Mouse (Mus musculus): ENCODE results near the gene Klhl8. TPM values are rescaled to one million over a fixed set of nuclear protein-coding genes. Genes with fewer than 3 reads are reported as not detected.

Klhl8 gene
- 1 to 10 TPM; 5.1 to 9.0 TPM for polyA plus RNA-seq (2017; shearing (Covaris generic))

DNA sequence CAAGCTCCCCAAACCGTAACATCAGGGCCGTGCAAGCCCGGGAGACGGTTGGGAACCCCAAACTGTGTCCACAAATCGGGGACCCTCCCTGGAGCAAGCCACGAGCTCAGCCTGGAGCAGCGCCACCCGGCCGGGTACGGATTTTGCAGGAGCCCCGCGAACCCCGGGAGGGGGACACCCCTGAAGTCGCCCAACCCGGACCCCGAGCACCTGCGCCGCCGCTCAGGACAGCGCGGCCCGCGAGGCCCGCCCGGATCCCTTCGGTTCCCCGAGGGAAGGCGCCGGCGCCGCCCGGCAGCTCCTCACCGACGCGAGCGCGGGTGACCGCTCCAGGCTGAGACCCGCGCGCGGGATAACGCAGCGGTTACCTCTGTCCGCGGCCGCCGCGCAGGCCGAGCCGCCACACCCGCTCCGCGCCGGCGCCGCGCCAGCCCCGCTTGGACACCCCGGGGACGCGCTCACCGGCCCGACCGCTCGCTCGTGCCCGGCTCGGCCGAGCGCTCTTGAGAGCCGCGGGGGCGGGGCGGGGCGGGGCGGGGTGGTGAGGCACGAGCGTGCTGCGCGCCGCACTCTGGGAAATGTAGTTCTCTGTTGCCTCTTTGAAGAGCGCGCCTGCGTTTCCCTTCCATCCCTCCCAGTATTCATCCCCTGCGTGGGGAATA lies at the start of gene Klhl8:
Gene Klhl8, minus strand, starts transcription at position 512 of the 662 bp plus-strand sequence.

Other genes with a start within 250 kb of the Klhl8 start
- 10 to 100 TPM; 41.4 to 49.9 TPM for gene Aff1, start 218.9 kb downstream of the Klhl8 start, polyA plus RNA-seq (2017; shearing (Covaris generic))
- gene Hsd17b13, start 66.2 kb upstream of the Klhl8 start, polyA plus RNA-seq (2017; shearing (Covaris generic)): under 1 TPM in 1 of 2 experiments, not detected in 1; 0.12 TPM
- gene Hsd17b11, start 110.7 kb upstream of the Klhl8 start, polyA plus RNA-seq (2017; shearing (Covaris generic)): 1 to 10 TPM; 4.7 to 8.9 TPM
- gene Nudt9, start 135.0 kb upstream of the Klhl8 start, polyA plus RNA-seq (2017; shearing (Covaris generic)): 10 to 100 TPM; 50.2 to 81.3 TPM
- not detected for gene Gm17660, start 166.3 kb upstream of the Klhl8 start, polyA plus RNA-seq (2017; shearing (Covaris generic))
- gene Sparcl1, start 202.5 kb upstream of the Klhl8 start, polyA plus RNA-seq (2017; shearing (Covaris generic)): under 1 TPM; 0.34 to 0.56 TPM

Data from inflammation-experienced regulatory T-cells (primary cell).